Mouse (Mus musculus) hindbrain, embryonic 10.5 days (tissue): ENCODE measurements around the gene Lyg1. TPM values are rescaled to one million over a fixed set of nuclear protein-coding genes. Genes with fewer than 3 reads are reported as not detected.
"Not testable (repeated sequence)": the region's sequence is repeated elsewhere in the genome, so short reads cannot be mapped to it uniquely, and the experiment has no call there.

ENCODE experiments used
- DNase-seq: peaks from one replicate; pipeline ENCODE4 v3.0.0-alpha.2; 2017; ENCODE audit warnings: low spot score
- H3K27ac ChIP-seq: fragments of 300-500 bp; sonication (generic); 2 replicates; pipeline ENCODE4 v1.5.1; 2016; ENCODE audit warnings: mild to moderate bottlenecking, moderate library complexity
- H3K27me3 ChIP-seq: fragments of 300-500 bp; sonication (generic); 2 replicates; pipeline ENCODE4 v1.6.1; 2016; ENCODE audit warnings: mild to moderate bottlenecking; ENCODE audit not compliant: poor library complexity, insufficient read depth, severe bottlenecking
- H3K36me3 ChIP-seq: fragments of 300-500 bp; sonication (generic); 2 replicates; pipeline ENCODE4 v1.6.1; 2016; ENCODE audit warnings: mild to moderate bottlenecking, moderate library complexity
- H3K4me1 ChIP-seq: fragments of 300-500 bp; sonication (generic); replicated peaks from 2 replicates; pipeline ENCODE4 v1.6.1; 2016; ENCODE audit warnings: mild to moderate bottlenecking
- H3K4me3 ChIP-seq: fragments of 300-500 bp; sonication (generic); 2 replicates; pipeline ENCODE4 v1.5.1; 2016; ENCODE audit warnings: mild to moderate bottlenecking, moderate library complexity
- H3K9me3 ChIP-seq: fragments of 300-500 bp; sonication (generic); 2 replicates; pipeline ENCODE4 v1.6.1; 2016; ENCODE audit warnings: mild to moderate bottlenecking, moderate library complexity
- WGBS: fragments of 180-500 bp; shearing (Covaris S2); methylation state at CpG from one replicate; pipeline ENCODE4 v1.1.7; 2016; 5-methylcytosine and 5-hydroxymethylcytosine counted together
- polyA plus RNA-seq: library from polyadenylated mRNA; unstranded; fragments of >200 nt; fragmentation: Nextera tagmentation; extraction: Ambion mirVana; gene quantifications from 2 replicates; pipeline ENCODE4 v1.2.1, GENCODE M21; 2016

Gene Lyg1
- polyA plus RNA-seq, 1 experiment from 2014 or later: not detected

DNA sequence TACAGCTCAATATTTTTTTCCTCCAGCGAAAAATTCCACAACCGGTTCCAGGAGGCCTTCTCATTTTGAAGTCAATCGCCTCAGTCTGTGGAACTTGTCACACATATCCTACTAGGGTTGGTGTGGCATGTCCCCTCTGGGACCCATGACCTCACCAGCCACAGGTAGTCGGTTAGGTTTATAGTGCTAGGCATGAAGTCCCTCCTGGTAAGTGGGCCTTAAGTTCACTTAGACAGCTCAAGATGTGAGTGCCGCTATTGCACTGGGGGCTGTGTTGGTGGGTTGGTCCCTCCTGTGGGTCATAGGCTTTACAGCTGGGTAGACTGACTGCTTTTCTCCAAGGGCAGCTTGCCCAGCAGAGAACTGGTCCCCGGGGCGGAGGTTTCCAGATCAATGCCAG lies 19.7 kb upstream of the Lyg1 start:
- 88% methylated on average over 7 of the region's 7 CpGs for WGBS
- H3K36me3 ChIP-seq: no peaks in the 10 kb centered on the region
- no peaks in the 10 kb centered on the region for H3K27me3 ChIP-seq
- no peak for DNase-seq
- no peak overlapping the region for H3K27ac ChIP-seq
- no peaks in the 10 kb centered on the region for H3K9me3 ChIP-seq
- no peaks in the 10 kb centered on the region for H3K4me1 ChIP-seq
- no peak overlapping the region for H3K4me3 ChIP-seq

- not testable (repeated sequence) for H3K27me3 ChIP-seq, H3K4me1 ChIP-seq, H3K4me3 ChIP-seq, H3K36me3 ChIP-seq, DNase-seq, H3K9me3 ChIP-seq, H3K27ac ChIP-seq
- 76% methylated on average over 9 of the region's 9 CpGs for WGBS
These were observed 19.1 kb upstream of the Lyg1 start for GRCm38 (mm10) chr1:37976666-37977065.

GRCm38 (mm10) chr1:37971520-37971919 lies 14.0 kb upstream of the Lyg1 start:
- Histone ChIP-seq H3K27me3 (no peaks in the 10 kb centered on the region), H3K36me3 (no peaks in the 10 kb centered on the region), H3K4me1 (no peaks in the 10 kb centered on the region), H3K9me3 (no peaks in the 10 kb centered on the region), H3K27ac (no peak overlapping the region), H3K4me3 (no peak overlapping the region)
- WGBS: 73% methylated on average over 4 of the region's 4 CpGs
- no peak for DNase-seq

DNA sequence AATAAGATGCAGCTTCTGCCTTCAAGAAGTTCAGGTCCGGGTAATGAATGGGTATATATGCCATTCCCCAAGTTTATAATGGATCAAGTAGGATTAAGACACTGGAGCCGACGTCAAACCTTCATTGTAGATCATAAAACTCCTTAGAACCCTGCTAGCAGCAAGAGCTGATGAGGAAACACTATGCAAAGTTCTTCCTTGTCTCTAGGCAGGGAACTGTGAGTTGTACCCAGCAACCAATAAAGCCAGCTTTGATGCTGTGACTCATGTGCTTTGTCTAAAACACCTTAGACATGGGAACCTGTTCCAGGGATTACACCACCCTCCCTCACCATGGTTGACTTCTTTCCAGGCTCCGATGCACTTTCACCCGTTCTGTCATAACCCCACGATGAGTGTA lies 11.2 kb upstream of the Lyg1 start:
- no peaks in the 10 kb centered on the region for H3K36me3 ChIP-seq

DNA sequence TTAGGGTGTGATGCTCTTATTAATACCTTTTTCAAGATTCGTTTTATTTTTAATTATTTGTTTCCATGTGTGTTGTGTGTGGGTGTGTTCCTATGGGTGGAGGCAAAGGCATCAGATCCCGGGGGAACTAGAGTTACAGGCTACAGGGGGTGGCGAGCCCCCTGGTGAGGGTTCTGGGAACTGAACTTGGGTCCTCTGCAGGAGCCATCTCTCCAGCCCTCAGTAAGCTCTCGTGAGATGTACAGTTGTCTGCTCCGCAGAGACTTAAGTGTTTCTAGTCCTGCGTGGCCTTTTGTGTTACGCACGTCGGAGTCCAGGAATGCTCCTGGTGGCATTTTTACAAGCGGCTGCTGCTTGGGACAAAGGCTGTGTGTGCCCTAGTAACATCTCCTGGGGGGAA lies 8.0 kb upstream of the Lyg1 start:
- Histone ChIP-seq H3K4me1 (0 out of 2 replicates have a peak, but pooled peaks cover 4% of the 10 kb centered on the region), H3K27me3 (no peaks in the 10 kb centered on the region), H3K9me3 (no peaks in the 10 kb centered on the region), H3K27ac (no peak overlapping the region), H3K36me3 (no peaks in the 10 kb centered on the region), H3K4me3 (no peak overlapping the region)
- DNase-seq: no peak
- WGBS: 68% methylated on average over 10 of the region's 10 CpGs

More for the DNA sequence above, 11.2 kb upstream of the Lyg1 start:
- H3K9me3 ChIP-seq: no peaks in the 10 kb centered on the region
- H3K27ac ChIP-seq: no peak overlapping the region
- H3K27me3 ChIP-seq: no peaks in the 10 kb centered on the region
- WGBS: 87% methylated on average over 6 of the region's 6 CpGs
- H3K4me1 ChIP-seq: 0 out of 2 replicates have a peak, but pooled peaks cover 4% of the 10 kb centered on the region
- DNase-seq: no peak
- H3K4me3 ChIP-seq: no peak overlapping the region

- DNase-seq: no peak
- H3K4me3 ChIP-seq: no peak overlapping the region
- peaks cover 7% of the 10 kb centered on the region; the same call in 1 of the 2 replicates for H3K4me1 ChIP-seq
- H3K27me3 ChIP-seq: no peaks in the 10 kb centered on the region
- no peak overlapping the region for H3K27ac ChIP-seq
- H3K36me3 ChIP-seq: no peaks in the 10 kb centered on the region
- 70% methylated on average over 5 of the region's 5 CpGs for WGBS
- no peaks in the 10 kb centered on the region for H3K9me3 ChIP-seq
These were observed 1.9 kb upstream of the Lyg1 start for GRCm38 (mm10) chr1:37959486-37959885.

DNA sequence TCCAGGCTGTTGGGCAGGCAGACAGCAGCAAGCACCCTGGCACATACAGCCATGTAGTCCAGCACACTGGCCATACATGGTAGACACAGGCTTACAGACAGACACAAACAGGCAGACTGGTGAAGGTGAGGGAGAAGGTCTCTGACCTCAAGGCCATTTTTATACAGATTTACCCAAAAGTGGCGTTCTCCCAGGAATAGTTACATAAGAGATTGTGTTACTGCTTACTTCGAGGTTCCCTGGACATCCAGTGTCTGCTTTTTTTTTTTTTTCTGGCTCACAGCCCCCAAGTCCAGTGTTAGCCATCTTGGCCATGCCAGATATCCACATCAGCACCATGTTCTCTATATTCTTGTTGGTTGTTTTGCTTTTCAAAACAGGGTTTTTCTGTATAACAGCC lies 957 bp upstream of the Lyg1 start:
- H3K27ac ChIP-seq: no peak overlapping the region
- H3K9me3 ChIP-seq: no peaks in the 10 kb centered on the region
- H3K27me3 ChIP-seq: no peaks in the 10 kb centered on the region
- H3K36me3 ChIP-seq: no peaks in the 10 kb centered on the region
- H3K4me3 ChIP-seq: no peak overlapping the region
- no peak for DNase-seq
- peaks cover 7% of the 10 kb centered on the region; the same call in 1 of the 2 replicates for H3K4me1 ChIP-seq
- 79% methylated on average over 2 of the region's 2 CpGs for WGBS

DNA sequence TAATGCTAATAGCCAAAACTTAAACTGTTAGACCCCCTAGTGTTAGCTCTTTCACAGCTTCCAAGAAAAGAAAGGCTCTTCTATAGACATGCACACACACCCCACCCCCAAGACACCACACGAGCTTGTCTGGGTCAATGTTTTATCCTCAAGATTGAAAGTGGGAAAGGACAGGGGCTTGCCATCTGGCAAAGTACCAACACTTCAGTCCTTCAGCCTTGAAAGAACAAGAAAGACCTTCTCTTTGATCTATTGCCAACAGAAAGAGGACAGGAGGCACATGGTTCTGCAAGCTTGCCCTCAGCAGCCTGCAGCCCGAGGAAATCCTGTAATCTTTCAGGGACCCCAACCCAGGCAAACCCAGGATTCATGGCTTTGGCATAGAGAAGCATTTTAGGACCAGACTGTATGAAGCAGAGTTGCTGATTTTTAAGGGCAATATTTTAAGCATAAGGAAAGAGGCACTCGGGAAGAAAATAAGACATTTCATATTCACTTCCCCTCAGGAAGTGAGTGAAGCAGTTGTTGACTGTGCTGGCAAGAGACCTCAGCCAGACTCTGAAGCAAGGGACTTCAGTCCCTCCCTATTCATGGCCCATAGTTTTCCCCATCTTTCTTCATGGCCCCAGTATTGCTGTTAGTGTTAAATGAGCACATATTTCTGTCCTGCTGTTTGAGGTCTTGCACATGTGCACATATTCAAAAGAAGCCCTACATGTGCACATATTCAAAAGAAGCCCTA lies 698 bp downstream of the Lyg1 start:
- H3K4me1 ChIP-seq: peaks cover 7% of the 10 kb centered on the region; the same call in 1 of the 2 replicates
- H3K4me3 ChIP-seq: no peak overlapping the region
- H3K27me3 ChIP-seq: no peaks in the 10 kb centered on the region
- 45% methylated on average over 3 of the region's 3 CpGs for WGBS
- no peaks in the 10 kb centered on the region for H3K36me3 ChIP-seq
- no peak overlapping the region for H3K27ac ChIP-seq
- no peaks in the 10 kb centered on the region for H3K9me3 ChIP-seq
- DNase-seq: no peak

DNA sequence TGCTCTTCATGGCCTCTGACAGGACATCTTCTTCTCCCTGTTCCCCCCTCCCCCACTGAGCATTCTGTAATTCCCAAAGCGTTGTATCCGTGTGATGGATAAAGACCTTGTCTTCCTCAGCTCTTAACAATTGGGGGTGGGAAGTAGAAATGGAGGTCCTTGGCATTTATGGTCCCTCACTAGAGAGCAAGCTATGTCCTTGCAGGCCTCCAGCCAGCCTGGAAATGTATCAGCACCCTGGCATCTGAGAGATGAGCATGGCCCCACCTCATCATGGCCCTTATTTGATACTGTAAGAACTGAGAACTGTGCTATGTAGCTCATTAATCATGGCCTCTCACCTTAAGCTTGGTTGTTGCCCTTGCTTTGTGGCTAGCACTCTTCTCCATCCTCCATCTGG lies 2.3 kb downstream of the Lyg1 start:
- H3K27me3 ChIP-seq: no peaks in the 10 kb centered on the region

DNA sequence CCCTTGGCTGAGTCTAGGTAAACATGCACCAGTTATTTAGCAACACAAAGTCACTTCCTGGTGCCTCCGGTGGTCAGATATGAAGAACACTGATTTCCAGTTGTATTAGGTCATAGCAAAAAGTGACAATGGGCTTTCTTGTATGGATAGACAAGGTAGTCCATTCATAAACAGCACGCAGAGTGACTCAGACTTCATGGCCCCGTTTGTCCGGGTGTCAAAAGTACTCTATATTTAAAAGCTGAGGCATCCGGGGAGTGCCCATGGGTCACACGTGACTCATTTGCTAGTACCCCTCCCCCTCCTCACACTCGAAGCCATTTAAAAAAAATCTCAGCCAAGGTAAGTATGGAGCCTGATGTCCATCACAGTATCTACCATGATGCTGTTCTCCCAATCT lies 2.8 kb downstream of the Lyg1 start:
- no peaks in the 10 kb centered on the region for H3K27me3 ChIP-seq
- H3K4me1 ChIP-seq: peaks cover 5% of the 10 kb centered on the region; the same call in 1 of the 2 replicates
- H3K36me3 ChIP-seq: no peaks in the 10 kb centered on the region
- H3K9me3 ChIP-seq: no peaks in the 10 kb centered on the region
- DNase-seq: no peak
- H3K4me3 ChIP-seq: no peak overlapping the region
- H3K27ac ChIP-seq: no peak overlapping the region
- WGBS: 85% methylated on average over 7 of the region's 7 CpGs

More for the DNA sequence above, 2.3 kb downstream of the Lyg1 start:
- Histone ChIP-seq H3K36me3 (no peaks in the 10 kb centered on the region), H3K27ac (no peak overlapping the region), H3K4me1 (peaks cover 7% of the 10 kb centered on the region; the same call in 1 of the 2 replicates), H3K4me3 (no peak overlapping the region), H3K9me3 (no peaks in the 10 kb centered on the region)
- WGBS: 87% methylated on average over 2 of the region's 2 CpGs
- DNase-seq: no peak

- WGBS: 86% methylated on average over 2 of the region's 2 CpGs
These were observed 8.7 kb downstream of the Lyg1 start for GRCm38 (mm10) chr1:37948906-37949305.

DNA sequence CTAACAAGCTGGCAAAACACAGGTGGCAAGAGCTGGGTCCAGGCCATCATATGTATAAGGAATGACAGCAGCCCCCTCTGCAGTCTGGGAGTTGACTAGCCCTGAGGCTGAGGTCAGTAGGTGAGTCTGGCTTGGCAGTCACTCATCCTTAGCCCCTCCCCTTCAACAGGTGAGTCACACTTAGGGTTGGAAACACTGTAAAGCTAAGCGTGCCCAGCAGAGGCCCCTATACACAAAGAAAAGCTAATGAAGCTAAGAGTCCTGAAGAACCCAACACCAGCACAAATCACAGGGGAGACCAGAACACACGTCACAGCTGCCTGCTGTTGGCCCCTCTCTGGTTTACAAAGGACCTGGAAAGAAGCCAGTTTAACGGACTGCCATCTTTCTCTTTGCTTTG lies 25.8 kb downstream of the Lyg1 start:
- no peak overlapping the region for H3K4me3 ChIP-seq
- whole genome bisulfite sequencing: 25% methylated on average over 3 of the region's 3 CpGs
- no peak overlapping the region for H3K27ac ChIP-seq
- no peak for DNase-seq
- no peaks in the 10 kb centered on the region for H3K36me3 ChIP-seq
- H3K9me3 ChIP-seq: no peaks in the 10 kb centered on the region
- H3K27me3 ChIP-seq: no peaks in the 10 kb centered on the region
- no peaks in the 10 kb centered on the region for H3K4me1 ChIP-seq

More at GRCm38 (mm10) chr1:37948906-37949305, 8.7 kb downstream of the Lyg1 start:
- Histone ChIP-seq H3K27ac (no peak overlapping the region), H3K36me3 (no peaks in the 10 kb centered on the region), H3K4me3 (no peak overlapping the region), H3K4me1 (no peaks in the 10 kb centered on the region), H3K9me3 (no peaks in the 10 kb centered on the region), H3K27me3 (no peaks in the 10 kb centered on the region)
- DNase-seq: no peak

DNA sequence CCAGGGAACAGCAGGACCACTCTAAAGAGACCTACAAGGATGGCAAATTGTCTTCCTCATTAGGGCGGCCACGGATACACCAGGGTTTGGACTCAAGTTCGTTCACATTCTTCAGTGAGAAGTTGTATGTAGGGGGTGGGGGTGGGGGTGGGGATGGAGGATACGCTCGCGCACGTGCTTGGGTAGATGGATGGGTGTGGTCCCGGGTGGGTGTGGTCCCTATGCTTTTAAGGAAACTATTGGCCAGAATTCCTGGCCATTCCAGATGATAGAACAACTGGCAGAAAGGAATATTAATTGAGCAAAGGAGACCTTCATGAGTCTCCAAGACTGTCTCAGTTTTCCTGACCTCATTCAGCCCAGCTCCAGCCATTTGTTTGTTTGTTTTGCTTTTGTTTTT lies 31.6 kb downstream of the Lyg1 start:
- 85% methylated on average over 8 of the region's 8 CpGs for WGBS
- H3K4me3 ChIP-seq: no peak overlapping the region
- H3K4me1 ChIP-seq: no peaks in the 10 kb centered on the region
- DNase-seq: no peak
- H3K9me3 ChIP-seq: no peaks in the 10 kb centered on the region
- H3K27ac ChIP-seq: no peak overlapping the region
- no peaks in the 10 kb centered on the region for H3K36me3 ChIP-seq
- no peaks in the 10 kb centered on the region for H3K27me3 ChIP-seq
